Mouse (Mus musculus) spleen, adult 18-20 months (tissue): ENCODE data around the gene Zcchc7.

ENCODE experiments used
- DNase-seq, 2 experiments: peaks; one replicate each; pipeline ENCODE4 v3.0.0; 2022; ENCODE audit warnings: mixed read lengths in 2 of 2

Gene Zcchc7

GRCm38 (mm10) chr4:44967402-44967801 lies 211.7 kb downstream of the Zcchc7 start:
- DNase-seq = peak; percentile 38 to 58

GRCm38 (mm10) chr4:44970056-44970455 lies 214.4 kb downstream of the Zcchc7 start:
- peak; percentile 70 to 78 for DNase-seq

- DNase-seq = peak; percentile 34 to 63
These were observed 215.0 kb downstream of the Zcchc7 start for GRCm38 (mm10) chr4:44970612-44971110.

GRCm38 (mm10) chr4:44973450-44973849 lies 217.8 kb downstream of the Zcchc7 start:
- DNase-seq = peak; percentile 76 to 90

GRCm38 (mm10) chr4:44973871-44974270 lies 218.2 kb downstream of the Zcchc7 start:
- DNase-seq = no peak

GRCm38 (mm10) chr4:44974331-44974730 lies 218.7 kb downstream of the Zcchc7 start:
- DNase-seq = no peak

- DNase-seq = no peak
These were observed 220.4 kb downstream of the Zcchc7 start for GRCm38 (mm10) chr4:44976026-44976615.

GRCm38 (mm10) chr4:44976921-44977710 lies 221.4 kb downstream of the Zcchc7 start:
- DNase-seq = no peak

- no peak for DNase-seq
These were observed 222.5 kb downstream of the Zcchc7 start for GRCm38 (mm10) chr4:44978175-44978574.

GRCm38 (mm10) chr4:44979794-44980338 lies 224.2 kb downstream of the Zcchc7 start:
- no peak for DNase-seq

- peak; percentile 74 to 76 for DNase-seq
These were observed 225.8 kb downstream of the Zcchc7 start, which contains the start of gene Grhpr for GRCm38 (mm10) chr4:44981280-44981973. Gene Grhpr (plus strand): TSS chr4:44981395.
